Mouse (Mus musculus): Measurements from ENCODE around the gene Fer. TPM values are rescaled to one million over a fixed set of nuclear protein-coding genes. Genes with fewer than 3 reads are reported as not detected.

Gene Fer
- polyA plus RNA-seq, 1 experiment from 2014 or later = 29.8 TPM

DNA sequence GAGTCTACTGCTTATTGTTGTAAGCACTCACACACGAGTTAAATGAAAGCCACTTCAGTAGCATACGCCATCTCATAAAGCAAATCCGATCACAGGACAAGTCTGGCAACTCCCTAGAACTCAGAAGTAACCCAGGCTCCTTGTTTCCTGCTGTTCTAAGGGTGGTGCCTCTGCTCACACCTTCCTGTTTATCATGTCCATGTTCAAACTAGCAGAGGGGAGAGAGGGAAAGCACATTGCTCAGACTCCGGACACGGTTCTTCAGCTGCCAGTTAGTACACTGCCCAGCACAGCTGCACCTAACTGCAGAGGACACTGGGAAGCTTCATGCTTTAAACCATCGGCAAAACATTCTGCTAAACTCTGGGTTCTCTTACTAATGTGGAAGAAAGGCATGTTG, 269.3 kb downstream of the Fer start:
- Histone ChIP-seq H3K36me3 (no peaks in the 10 kb centered on the region), H3K4me2 (no peak overlapping the region), H3K9ac (no peak overlapping the region), H3K27me3 (no peaks in the 10 kb centered on the region), H3K4me3 (no peak overlapping the region), H3K4me1 (peaks cover 7% of the 10 kb centered on the region; the same call in 1 of the 2 replicates), H3K9me3 (no peaks in the 10 kb centered on the region), H3K27ac (no peak overlapping the region)
- no peak for ATAC-seq (ENCODE audit: borderline replicate concordance, extremely low read depth, low FRiP score, low TSS enrichment)
- 64% methylated on average over 6 of the region's 6 CpGs for WGBS

DNA sequence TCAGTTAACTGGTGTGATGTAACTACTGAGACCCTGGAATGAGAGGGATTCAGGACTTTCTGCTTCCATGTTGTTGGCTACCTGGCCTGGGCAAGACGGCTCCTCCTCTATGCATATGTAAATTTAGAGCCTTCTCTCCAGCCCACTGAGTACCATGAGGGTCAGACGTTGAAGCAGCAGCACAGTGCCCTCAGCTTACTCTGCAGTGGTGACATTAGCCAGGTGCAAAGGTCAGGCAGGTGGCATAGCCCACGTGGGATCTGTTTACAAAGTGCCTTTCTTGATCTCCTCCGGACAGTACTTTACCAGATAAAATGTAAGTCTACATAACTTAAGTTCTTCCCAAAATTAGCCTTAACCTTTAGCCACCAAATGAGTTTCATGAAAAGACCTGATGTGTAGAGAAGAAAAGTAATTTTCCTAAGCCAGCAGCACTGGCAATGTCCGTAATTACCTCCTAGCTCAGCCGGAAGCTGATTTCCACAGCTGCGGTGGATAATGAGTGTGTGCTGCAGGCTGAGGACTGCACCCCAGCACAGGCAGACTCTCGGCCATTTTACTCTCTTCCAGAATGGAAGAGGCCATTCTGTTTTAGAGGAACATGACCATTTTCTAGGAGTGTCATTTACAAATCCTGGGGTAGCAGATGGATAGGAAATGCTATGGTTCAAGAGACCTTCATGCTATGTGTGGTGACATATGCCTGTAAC, 273.2 kb downstream of the Fer start:
- H3K27ac ChIP-seq = no peak overlapping the region
- WGBS = 60% methylated on average over 8 of the region's 8 CpGs
- H3K4me2 ChIP-seq = no peak overlapping the region
- H3K9me3 ChIP-seq = no peaks in the 10 kb centered on the region
- H3K4me1 ChIP-seq = no peaks in the 10 kb centered on the region
- no peak overlapping the region for H3K9ac ChIP-seq
- no peak for ATAC-seq (ENCODE audit: borderline replicate concordance, extremely low read depth, low FRiP score, low TSS enrichment)
- no peak overlapping the region for H3K4me3 ChIP-seq
- H3K27me3 ChIP-seq = no peaks in the 10 kb centered on the region
- H3K36me3 ChIP-seq = no peaks in the 10 kb centered on the region

DNA sequence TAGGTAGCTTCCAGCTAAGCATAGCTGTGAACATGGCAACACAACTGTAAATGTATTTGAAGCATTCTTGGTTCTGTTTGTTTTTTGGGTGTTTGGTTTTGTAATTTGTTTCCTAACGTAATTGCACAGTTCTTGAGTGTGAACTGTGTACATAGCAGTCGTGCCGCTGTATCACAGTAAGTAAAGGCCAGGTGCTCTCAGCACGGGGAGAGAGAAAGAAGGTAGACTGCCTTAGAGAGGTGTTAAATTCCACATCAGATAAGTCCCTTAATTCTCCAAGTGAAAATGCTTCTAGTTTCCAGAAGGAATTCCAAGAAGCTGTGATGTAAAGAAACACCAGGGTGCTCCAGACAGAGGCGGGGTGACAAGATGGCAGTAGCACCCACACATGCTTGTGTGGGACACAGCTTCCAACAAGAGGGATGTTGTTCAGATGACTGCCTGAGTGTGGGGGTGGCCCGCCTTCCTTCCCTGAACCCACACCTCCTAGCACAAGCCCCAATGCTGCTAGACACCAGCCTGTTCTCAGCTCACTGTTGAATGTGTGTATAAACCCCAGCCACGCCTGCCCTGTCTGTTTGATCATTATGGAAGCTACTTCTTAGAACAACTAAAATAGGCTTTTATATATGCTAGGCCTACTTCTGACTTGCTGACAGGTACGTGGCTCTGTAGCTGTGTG, 275.3 kb downstream of the Fer start:
- no peak overlapping the region for H3K9ac ChIP-seq
- H3K27ac ChIP-seq = peak overlapping the region; percentile 41; the same call in 1 of the 2 replicates
- H3K9me3 ChIP-seq = no peaks in the 10 kb centered on the region
- no peaks in the 10 kb centered on the region for H3K4me1 ChIP-seq
- 64% methylated on average over 8 of the region's 8 CpGs for WGBS
- no peak overlapping the region for H3K4me3 ChIP-seq
- no peaks in the 10 kb centered on the region for H3K36me3 ChIP-seq
- ATAC-seq (ENCODE audit: borderline replicate concordance, extremely low read depth, low FRiP score, low TSS enrichment) = peak; percentile 57; the same call in 1 of the 2 replicates
- H3K27me3 ChIP-seq = no peaks in the 10 kb centered on the region
- no peak overlapping the region for H3K4me2 ChIP-seq

DNA sequence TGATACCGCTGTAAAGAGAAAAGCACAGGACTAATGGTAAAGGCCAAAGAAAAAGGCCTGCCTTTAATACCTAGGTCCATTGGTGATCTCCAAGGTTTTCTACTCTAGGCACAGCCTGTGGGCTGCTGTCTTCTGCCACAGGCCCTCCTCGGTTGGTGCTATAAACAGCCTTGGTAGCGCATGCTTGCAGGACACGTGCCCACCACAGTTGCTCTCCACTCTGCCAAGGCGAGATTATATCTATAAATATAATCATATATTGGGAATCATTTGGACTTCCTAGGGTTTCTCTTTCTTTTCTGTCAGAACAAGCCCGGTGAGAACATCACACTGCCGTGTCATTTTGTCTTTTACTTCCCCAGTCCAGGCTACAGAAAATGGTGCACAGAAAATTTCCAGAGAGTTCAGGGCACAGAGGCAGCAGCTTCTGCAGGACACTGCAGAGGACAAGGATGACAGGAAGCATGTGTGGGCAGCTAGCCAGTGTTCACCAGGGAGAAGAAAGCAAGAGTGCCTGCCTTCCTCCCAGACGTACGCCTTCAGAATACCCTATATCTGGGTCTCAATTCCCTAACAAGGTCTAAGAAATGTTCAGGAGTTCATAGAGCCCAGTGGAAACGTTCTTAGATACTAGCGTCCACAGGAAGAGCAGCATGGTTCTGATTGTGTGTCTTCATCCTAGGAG, 276.5 kb downstream of the Fer start:
- Histone ChIP-seq H3K9me3 (no peaks in the 10 kb centered on the region), H3K9ac (no peak overlapping the region), H3K4me1 (no peaks in the 10 kb centered on the region), H3K4me2 (no peak overlapping the region), H3K4me3 (no peak overlapping the region), H3K36me3 (no peaks in the 10 kb centered on the region), H3K27me3 (no peaks in the 10 kb centered on the region), H3K27ac (no peak overlapping the region)
- 88% methylated on average over 11 of the region's 11 CpGs for WGBS
- ATAC-seq (ENCODE audit: borderline replicate concordance, extremely low read depth, low FRiP score, low TSS enrichment) = no peak; the same call in 1 of the 2 replicates

DNA sequence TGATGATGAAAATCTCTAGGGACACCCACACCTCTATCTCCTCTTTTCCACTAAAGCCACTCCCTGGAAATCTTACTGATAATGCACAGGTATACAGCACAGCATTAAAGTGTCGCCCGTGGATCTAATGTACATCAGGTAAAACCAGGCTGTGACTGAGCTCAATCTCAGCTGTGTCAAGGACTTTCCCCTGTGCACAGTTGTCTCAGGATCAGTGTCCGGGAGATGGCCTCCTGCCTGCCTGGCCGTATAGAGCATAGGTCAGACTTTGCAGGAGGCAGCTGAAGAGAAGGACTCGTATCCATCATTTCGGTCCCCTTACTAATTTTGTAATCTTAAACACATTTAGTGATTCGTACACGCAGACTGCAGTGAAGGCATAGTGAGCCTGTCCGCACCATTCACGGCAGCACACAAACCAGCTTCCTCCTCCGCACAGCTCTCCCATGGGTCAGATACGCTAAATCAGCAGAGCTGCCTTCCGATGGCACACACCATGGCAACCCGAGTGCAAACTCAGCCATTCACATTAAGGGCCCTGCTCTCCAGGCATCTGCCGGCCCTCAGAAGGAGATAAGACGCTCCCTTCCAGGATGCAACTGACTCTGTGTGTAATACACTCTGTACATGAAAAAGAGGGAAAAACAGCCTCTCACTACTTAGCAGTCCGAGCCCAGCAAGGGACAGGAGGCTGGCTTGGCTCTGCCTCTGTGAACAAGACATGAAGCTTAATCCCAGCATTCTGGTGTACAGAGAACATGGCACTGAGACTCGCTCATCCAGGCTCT, 277.4 kb downstream of the Fer start:
- Histone ChIP-seq H3K4me2 (no peak overlapping the region), H3K36me3 (no peaks in the 10 kb centered on the region), H3K9me3 (no peaks in the 10 kb centered on the region), H3K4me1 (no peaks in the 10 kb centered on the region; the same call in 1 of the 2 replicates), H3K4me3 (no peak overlapping the region), H3K27me3 (no peaks in the 10 kb centered on the region), H3K27ac (no peak overlapping the region), H3K9ac (no peak overlapping the region)
- 81% methylated on average over 18 of the region's 18 CpGs for WGBS
- no peak for ATAC-seq (ENCODE audit: borderline replicate concordance, extremely low read depth, low FRiP score, low TSS enrichment)

DNA sequence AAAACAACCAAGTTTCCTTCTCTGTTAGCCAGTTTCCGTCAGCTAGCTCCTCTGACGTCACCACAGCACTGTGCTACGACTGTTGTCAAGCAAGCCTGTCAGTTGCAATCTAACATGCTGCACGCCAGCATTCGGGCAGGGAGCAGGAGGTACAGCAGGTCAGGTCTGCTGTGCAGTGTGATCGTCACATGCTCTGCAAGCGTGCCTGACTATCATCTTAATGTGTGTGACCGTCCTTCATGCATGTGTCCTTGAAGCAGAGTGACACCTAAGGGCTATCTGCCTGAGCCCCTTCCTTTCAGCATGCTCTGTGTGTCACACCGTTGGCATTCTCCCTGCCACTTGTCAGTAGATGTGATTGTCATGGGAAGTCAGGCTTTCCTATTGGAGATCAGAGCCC, 279.0 kb downstream of the Fer start:
- Histone ChIP-seq H3K9me3 (no peaks in the 10 kb centered on the region), H3K36me3 (no peaks in the 10 kb centered on the region), H3K27me3 (no peaks in the 10 kb centered on the region), H3K4me2 (no peak overlapping the region), H3K9ac (no peak overlapping the region), H3K27ac (no peak overlapping the region), H3K4me1 (peaks cover 13% of the 10 kb centered on the region), H3K4me3 (no peak overlapping the region)
- ATAC-seq (ENCODE audit: borderline replicate concordance, extremely low read depth, low FRiP score, low TSS enrichment) = no peak
- WGBS = 70% methylated on average over 9 of the region's 9 CpGs

DNA sequence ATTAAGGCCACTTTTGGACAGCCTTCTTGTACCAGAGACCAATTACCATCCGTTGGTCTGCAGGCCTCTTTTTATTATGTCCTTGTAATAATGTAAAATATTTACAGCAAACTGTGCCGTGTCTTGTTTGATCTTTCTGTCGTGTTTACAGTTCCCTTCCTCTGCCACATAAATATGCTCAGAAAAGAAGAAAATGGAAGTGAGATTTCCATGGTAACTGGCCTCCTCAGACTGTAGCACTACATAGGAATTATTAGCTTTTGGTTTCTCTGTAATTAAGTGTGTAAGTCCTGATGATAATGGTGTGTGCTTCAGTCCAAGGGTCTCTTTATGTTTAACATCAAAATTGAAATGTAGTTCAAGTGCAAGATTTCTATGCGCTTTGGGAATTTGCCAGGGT, 283.5 kb downstream of the Fer start:
- H3K9me3 ChIP-seq = no peaks in the 10 kb centered on the region
- H3K4me1 ChIP-seq = peaks cover 15% of the 10 kb centered on the region
- H3K27ac ChIP-seq = 0 out of 2 replicates have a peak overlapping the region, but pooled peaks have one; percentile 0
- H3K27me3 ChIP-seq = no peaks in the 10 kb centered on the region
- 34% methylated on average over 4 of the region's 4 CpGs for WGBS
- no peak overlapping the region for H3K9ac ChIP-seq
- no peak overlapping the region for H3K4me2 ChIP-seq
- H3K36me3 ChIP-seq = no peaks in the 10 kb centered on the region
- ATAC-seq (ENCODE audit: borderline replicate concordance, extremely low read depth, low FRiP score, low TSS enrichment) = no peak
- no peak overlapping the region for H3K4me3 ChIP-seq

DNA sequence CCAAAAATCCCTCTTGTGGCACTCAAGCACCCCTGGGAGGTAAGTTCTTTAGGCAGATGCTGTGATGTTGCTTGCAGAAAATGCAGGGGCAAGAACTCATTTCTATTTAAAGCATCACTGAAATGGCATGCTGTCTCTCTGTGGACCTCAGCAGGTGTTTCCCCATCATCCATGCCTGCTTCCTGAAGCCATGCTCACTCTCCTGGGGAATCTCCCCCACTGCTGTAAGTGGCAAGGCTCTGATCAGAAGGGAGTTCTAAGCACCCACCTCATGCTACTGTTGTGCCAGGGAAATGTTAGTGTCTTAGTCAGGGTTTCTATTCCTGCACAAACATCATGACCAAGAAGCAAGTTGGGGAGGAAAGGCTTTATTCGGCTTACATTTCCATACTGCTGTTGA, 287.9 kb downstream of the Fer start:
- no peaks in the 10 kb centered on the region for H3K27me3 ChIP-seq
- no peak overlapping the region for H3K4me2 ChIP-seq
- H3K27ac ChIP-seq = no peak overlapping the region
- no peak overlapping the region for H3K9ac ChIP-seq
- no peak for ATAC-seq (ENCODE audit: borderline replicate concordance, extremely low read depth, low FRiP score, low TSS enrichment)
- no peaks in the 10 kb centered on the region for H3K9me3 ChIP-seq
- H3K4me1 ChIP-seq = peaks cover 14% of the 10 kb centered on the region; the same call in 1 of the 2 replicates
- no peaks in the 10 kb centered on the region for H3K36me3 ChIP-seq
- no peak overlapping the region for H3K4me3 ChIP-seq
- WGBS = 71% methylated on average over 1 of the region's 1 CpGs

DNA sequence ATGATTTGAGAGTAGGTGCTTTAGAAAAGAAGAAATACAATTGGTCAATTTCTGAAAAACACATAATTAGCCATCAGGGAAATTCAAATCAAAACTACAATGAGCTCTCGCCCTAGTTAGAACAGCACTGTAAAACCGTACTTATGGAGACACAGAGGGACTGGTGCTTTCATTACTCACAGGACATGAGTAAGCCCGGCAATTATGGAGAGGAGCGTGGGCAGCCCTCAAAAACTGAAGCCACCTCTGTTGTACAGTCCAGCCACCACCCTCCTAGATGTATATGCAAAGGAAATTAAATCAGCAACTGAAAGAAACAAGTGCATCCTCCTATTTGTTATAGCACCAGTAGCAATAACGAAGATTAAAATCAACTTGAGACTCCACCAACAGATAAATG, 304.9 kb downstream of the Fer start:
- H3K9me3 ChIP-seq = no peaks in the 10 kb centered on the region
- no peaks in the 10 kb centered on the region for H3K27me3 ChIP-seq
- H3K9ac ChIP-seq = no peak overlapping the region
- WGBS = 91% methylated on average over 5 of the region's 5 CpGs
- H3K4me3 ChIP-seq = no peak overlapping the region
- H3K4me1 ChIP-seq = no peaks in the 10 kb centered on the region
- no peak overlapping the region for H3K27ac ChIP-seq
- ATAC-seq (ENCODE audit: borderline replicate concordance, extremely low read depth, low FRiP score, low TSS enrichment) = no peak
- H3K4me2 ChIP-seq = no peak overlapping the region
- no peaks in the 10 kb centered on the region for H3K36me3 ChIP-seq

DNA sequence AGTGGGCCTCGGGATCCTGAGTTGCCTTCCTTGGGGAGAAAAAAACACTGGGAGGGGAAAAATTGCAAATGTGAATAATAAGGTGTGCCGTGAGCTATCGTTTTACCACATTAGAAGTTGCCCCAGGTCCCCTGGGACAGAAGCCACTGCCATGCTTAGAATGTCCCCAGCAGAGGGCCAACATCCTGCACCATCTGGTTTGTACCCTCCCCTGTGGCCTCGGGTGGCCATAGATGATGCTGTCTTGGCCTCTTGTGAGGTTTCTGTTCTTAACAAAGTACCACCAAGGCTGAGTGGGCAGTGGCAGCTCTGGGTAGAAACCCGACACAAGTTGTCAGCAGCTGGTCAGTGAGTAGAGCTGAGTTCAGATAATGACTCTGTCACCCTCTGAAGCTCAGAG, 307.2 kb downstream of the Fer start:
- Histone ChIP-seq H3K4me1 (no peaks in the 10 kb centered on the region), H3K27ac (no peak overlapping the region), H3K4me3 (no peak overlapping the region), H3K9me3 (no peaks in the 10 kb centered on the region), H3K9ac (no peak overlapping the region), H3K27me3 (no peaks in the 10 kb centered on the region), H3K4me2 (no peak overlapping the region), H3K36me3 (no peaks in the 10 kb centered on the region)
- no peak for ATAC-seq (ENCODE audit: borderline replicate concordance, extremely low read depth, low FRiP score, low TSS enrichment)
- 57% methylated on average over 5 of the region's 5 CpGs for WGBS

DNA sequence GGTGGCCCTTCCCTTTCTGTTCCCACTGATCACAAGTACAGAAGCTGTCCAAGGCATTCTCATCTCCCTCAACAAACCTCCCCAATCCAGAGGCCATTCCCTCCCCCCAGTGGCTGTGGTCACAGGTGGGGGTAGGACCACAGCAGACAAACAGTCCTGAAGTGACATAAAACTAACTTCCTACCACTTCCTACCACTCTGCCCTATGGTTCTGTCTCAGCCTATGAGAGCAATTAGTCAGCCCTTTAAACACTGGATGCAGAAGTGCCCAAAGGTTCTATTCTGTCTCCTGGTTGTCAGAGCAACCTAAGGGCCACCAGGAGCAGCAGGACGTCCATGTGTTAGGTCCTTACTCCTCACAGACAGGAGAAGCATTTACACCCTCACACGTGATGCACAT, 309.6 kb downstream of the Fer start:
- no peaks in the 10 kb centered on the region for H3K4me1 ChIP-seq
- WGBS = 67% methylated on average over 2 of the region's 2 CpGs
- H3K4me3 ChIP-seq = no peak overlapping the region
- no peak overlapping the region for H3K4me2 ChIP-seq
- no peak for ATAC-seq (ENCODE audit: borderline replicate concordance, extremely low read depth, low FRiP score, low TSS enrichment)
- no peaks in the 10 kb centered on the region for H3K27me3 ChIP-seq
- no peaks in the 10 kb centered on the region for H3K36me3 ChIP-seq
- no peaks in the 10 kb centered on the region for H3K9me3 ChIP-seq
- no peak overlapping the region for H3K27ac ChIP-seq
- no peak overlapping the region for H3K9ac ChIP-seq
